Mouse (Mus musculus) lung, embryonic 15.5 days (tissue): ENCODE results near the gene Plekhs1. TPM values are rescaled to one million over a fixed set of nuclear protein-coding genes. Genes with fewer than 3 reads are reported as not detected.

ENCODE experiments used
- ATAC-seq: fragments of 200-750 bp; cut with Nextera tagmentation; 2 replicates; pipeline ENCODE4 v1.8.0; 2017; ENCODE audit warnings: moderate number of reproducible peaks, borderline replicate concordance; ENCODE audit not compliant: low FRiP score, low TSS enrichment; ENCODE audit errors: extremely low read depth
- H3K27ac ChIP-seq: fragments of 300-500 bp; sonication (generic); 2 replicates; pipeline ENCODE4 v1.5.1; 2015; ENCODE audit warnings: moderate library complexity, mild to moderate bottlenecking, inconsistent platforms
- H3K27me3 ChIP-seq: fragments of 300-500 bp; sonication (generic); 2 replicates; pipeline ENCODE4 v1.6.1; 2015; ENCODE audit warnings: inconsistent platforms
- H3K36me3 ChIP-seq: fragments of 300-500 bp; sonication (generic); 2 replicates; pipeline ENCODE4 v1.6.1; 2015; ENCODE audit warnings: inconsistent platforms
- H3K4me1 ChIP-seq: fragments of 300-500 bp; sonication (generic); 2 replicates; pipeline ENCODE4 v1.6.1; 2015; ENCODE audit warnings: inconsistent platforms
- H3K4me2 ChIP-seq: fragments of 300-500 bp; sonication (generic); 2 replicates; pipeline ENCODE4 v1.6.1; 2015; ENCODE audit warnings: inconsistent platforms, mild to moderate bottlenecking, moderate library complexity
- H3K4me3 ChIP-seq: fragments of 300-500 bp; sonication (generic); 2 replicates; pipeline ENCODE4 v1.5.1; 2015; ENCODE audit warnings: mild to moderate bottlenecking, inconsistent platforms
- H3K9ac ChIP-seq: fragments of 300-500 bp; sonication (generic); 2 replicates; pipeline ENCODE4 v1.6.1; 2015; ENCODE audit warnings: inconsistent platforms
- H3K9me3 ChIP-seq: fragments of 300-500 bp; sonication (generic); 2 replicates; pipeline ENCODE4 v1.6.1; 2016; ENCODE audit warnings: inconsistent platforms
- WGBS: fragments of 180-500 bp; shearing (Covaris S2); methylation state at CpG from one replicate; pipeline ENCODE4 v1.1.7; 2015; 5-methylcytosine and 5-hydroxymethylcytosine counted together
- polyA plus RNA-seq: library from polyadenylated mRNA; unstranded; fragments of >200 nt; fragmentation: Nextera tagmentation; extraction: Ambion mirVana; gene quantifications from 2 replicates; pipeline ENCODE4 v1.2.1, GENCODE M21; 2015

The Plekhs1 gene
- polyA plus RNA-seq, 1 experiment from 2014 or later: 0.60 TPM

- Histone ChIP-seq H3K4me3 (no peak overlapping the region), H3K27me3 (no peaks in the 10 kb centered on the region), H3K4me1 (peaks cover 27% of the 10 kb centered on the region), H3K4me2 (no peak overlapping the region), H3K27ac (peak overlapping the region; percentile 79), H3K9me3 (no peaks in the 10 kb centered on the region), H3K36me3 (peaks cover 19% of the 10 kb centered on the region; the same call in 1 of the 2 replicates), H3K9ac (no peak overlapping the region)
- ATAC-seq: peak; percentile 66; the same call in 1 of the 2 replicates
- WGBS: 54% methylated on average over 14 of the region's 14 CpGs
Observed at GRCm38 (mm10) chr19:56533291-56534071, 72.0 kb downstream of the Plekhs1 start.

DNA sequence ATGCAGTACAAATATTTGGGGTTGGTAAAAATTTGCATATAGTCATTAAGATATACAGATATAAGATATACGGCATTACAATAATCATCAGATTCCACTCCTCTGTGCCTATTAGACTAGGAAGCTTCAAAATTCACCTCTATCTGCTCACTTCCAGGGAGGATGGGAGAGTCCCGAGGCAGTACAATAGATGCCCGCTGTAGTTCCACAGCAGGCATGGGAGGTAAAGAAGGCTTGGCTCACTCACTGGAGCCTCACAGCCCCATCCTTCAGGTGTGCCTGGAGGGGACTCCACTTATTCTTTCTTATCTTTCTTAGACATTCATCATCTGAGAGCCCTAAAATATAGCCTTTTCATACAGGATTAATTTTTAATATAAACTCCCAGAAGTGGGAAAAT, 72.9 kb downstream of the Plekhs1 start:
- WGBS: 83% methylated on average over 3 of the region's 3 CpGs
- Histone ChIP-seq H3K4me3 (no peak overlapping the region), H3K27ac (no peak overlapping the region; the same call in 1 of the 2 replicates)

GRCm38 (mm10) chr19:56535064-56535463, 73.6 kb downstream of the Plekhs1 start:
- no peak; the same call in 1 of the 2 replicates for ATAC-seq
- no peaks in the 10 kb centered on the region for H3K9me3 ChIP-seq
- H3K4me3 ChIP-seq: no peak overlapping the region
- H3K27ac ChIP-seq: peak overlapping the region; percentile 60; the same call in 1 of the 2 replicates
- no peaks in the 10 kb centered on the region for H3K27me3 ChIP-seq
- peaks cover 27% of the 10 kb centered on the region for H3K4me1 ChIP-seq
- no peak overlapping the region for H3K4me2 ChIP-seq
- no peak overlapping the region for H3K9ac ChIP-seq
- WGBS: 56% methylated on average over 9 of the region's 9 CpGs
- peaks cover 20% of the 10 kb centered on the region for H3K36me3 ChIP-seq

More for the DNA sequence above, 72.9 kb downstream of the Plekhs1 start:
- Histone ChIP-seq H3K4me1 (peaks cover 27% of the 10 kb centered on the region), H3K36me3 (peaks cover 19% of the 10 kb centered on the region; the same call in 1 of the 2 replicates), H3K4me2 (no peak overlapping the region), H3K9ac (no peak overlapping the region), H3K27me3 (no peaks in the 10 kb centered on the region), H3K9me3 (no peaks in the 10 kb centered on the region)
- no peak for ATAC-seq

DNA sequence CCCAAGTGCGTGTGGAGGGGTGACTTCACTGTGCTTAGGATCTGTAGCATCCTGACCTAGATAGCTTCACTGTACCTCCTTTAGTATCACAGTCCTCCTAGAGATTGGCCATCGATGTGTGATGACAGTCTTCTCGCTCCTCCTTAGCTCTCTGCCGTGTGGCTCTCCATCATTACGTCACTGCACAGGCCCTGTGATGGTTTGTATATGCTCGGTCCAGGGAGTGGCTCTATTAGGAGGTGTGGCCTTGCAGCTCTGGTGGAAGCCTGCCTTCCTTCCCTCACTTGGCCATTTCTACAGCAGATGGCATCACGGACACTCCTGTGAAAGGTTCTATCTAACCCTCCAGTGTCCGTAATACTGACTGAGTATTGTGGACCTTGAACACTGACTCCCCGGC, 74.3 kb downstream of the Plekhs1 start:
- H3K4me1 ChIP-seq: peaks cover 27% of the 10 kb centered on the region
- H3K9ac ChIP-seq: no peak overlapping the region
- H3K27me3 ChIP-seq: no peaks in the 10 kb centered on the region
- H3K9me3 ChIP-seq: no peaks in the 10 kb centered on the region
- H3K27ac ChIP-seq: no peak overlapping the region
- H3K4me2 ChIP-seq: no peak overlapping the region
- 82% methylated on average over 9 of the region's 9 CpGs for WGBS
- ATAC-seq: no peak
- peaks cover 27% of the 10 kb centered on the region for H3K36me3 ChIP-seq
- H3K4me3 ChIP-seq: no peak overlapping the region

Other genes starting within 250 kb of the Plekhs1 start
- gene Habp2, start 174.5 kb upstream of the Plekhs1 start, polyA plus RNA-seq: 3.6 and 3.8 TPM in 2 replicates
- 0.86 and 1.0 TPM in 2 replicates for gene Nrap, start 71.6 kb upstream of the Plekhs1 start, polyA plus RNA-seq
- 33.4 and 34.8 TPM in 2 replicates for gene Casp7, start 64.5 kb upstream of the Plekhs1 start, polyA plus RNA-seq
- gene Dclre1a, start 86.6 kb downstream of the Plekhs1 start, polyA plus RNA-seq: 19.9 and 21.1 TPM in 2 replicates
- gene Nhlrc2, start 86.6 kb downstream of the Plekhs1 start, polyA plus RNA-seq: 19.1 and 19.4 TPM in 2 replicates